Mouse (Mus musculus): Measurements from ENCODE around the gene Ccdc190. TPM values are rescaled to one million over a fixed set of nuclear protein-coding genes. Genes with fewer than 3 reads are reported as not detected.
A peak's percentile ranks its signal among the peaks of the same experiment; 100 is the strongest.

Gene Ccdc190
- total and polyA plus RNA-seq, 3 experiments, result not detected

- ATAC-seq (ENCODE audit: extremely low read depth, insufficient number of reproducible peaks, low FRiP score, poor library complexity, severe bottlenecking) (peak; percentile 55; the same call in 1 of the 2 replicates), DNase-seq (ENCODE audit: low spot score) (no peak)
- Histone ChIP-seq H3K27me3 (ENCODE audit: insufficient read depth, low read length) (peaks cover 3% of the 10 kb centered on the region; the same call in 1 of the 2 replicates), H3K9me3 (replicated peaks) (no peaks in the 10 kb centered on the region), H3K4me1 (ENCODE audit: insufficient read depth, low read depth, low read length) (no peaks in the 10 kb centered on the region; the same call in 1 of the 2 replicates), H3K4me3 (ENCODE audit: low read depth, low read length) (no peak overlapping the region), H3K36me3 (replicated peaks) (no peaks in the 10 kb centered on the region)
- TF ChIP-seq GATA2 (IDR thresholded peaks at IDR 0.05; ENCODE audit: borderline replicate concordance, low read depth, low read length), result no peak
- peak; percentile 39 for TF ChIP-seq CTCF (IDR thresholded peaks at IDR 0.05; ENCODE audit: low read depth, low read length)
Observed at GRCm38 (mm10) chr1:169921710-169922211, 6.7 kb upstream of the Ccdc190 start.

DNA sequence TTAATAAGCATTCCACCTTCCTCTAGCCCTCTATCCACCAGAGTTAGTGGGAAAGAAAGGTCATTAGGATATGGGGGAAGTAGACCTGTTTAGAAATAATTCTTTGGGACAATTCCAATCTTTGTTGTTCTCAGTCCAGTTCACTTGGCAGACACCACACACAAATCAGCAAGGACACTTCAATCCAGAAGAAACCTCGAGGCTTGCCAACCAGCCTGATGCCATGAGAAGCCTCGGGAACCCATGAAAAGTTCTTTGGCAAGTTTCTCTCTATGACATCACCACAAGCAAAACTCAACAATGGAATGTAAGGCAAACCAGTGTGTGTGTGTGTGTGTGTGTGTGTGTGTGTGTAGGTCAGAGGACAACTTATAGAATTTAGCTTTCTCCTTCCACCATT, 3.9 kb upstream of the Ccdc190 start:
- ATAC-seq (ENCODE audit: extremely low read depth, insufficient number of reproducible peaks, low FRiP score, poor library complexity, severe bottlenecking), result no peak
- Histone ChIP-seq H3K36me3 (replicated peaks) (no peaks in the 10 kb centered on the region), H3K27me3 (ENCODE audit: insufficient read depth, low read length) (peaks cover 3% of the 10 kb centered on the region; the same call in 1 of the 2 replicates)

GRCm38 (mm10) chr1:169927753-169928369, 587 bp upstream of the Ccdc190 start:
- no peak overlapping the region for H3K4me3 ChIP-seq (ENCODE audit: low read depth, low read length)
- ATAC-seq (ENCODE audit: extremely low read depth, insufficient number of reproducible peaks, low FRiP score, poor library complexity, severe bottlenecking) (no peak), DNase-seq (ENCODE audit: low spot score) (no peak)
- no peaks in the 10 kb centered on the region for H3K4me1 ChIP-seq (ENCODE audit: insufficient read depth, low read depth, low read length)
- H3K36me3 ChIP-seq (replicated peaks), result no peaks in the 10 kb centered on the region
- 0 out of 2 replicates have a peak, but pooled peaks cover 2% of the 10 kb centered on the region for H3K27me3 ChIP-seq (ENCODE audit: insufficient read depth, low read length)
- H3K9me3 ChIP-seq (replicated peaks), result no peaks in the 10 kb centered on the region
- TF ChIP-seq CTCF (IDR thresholded peaks at IDR 0.05; ENCODE audit: low read depth, low read length) (no peak), POLR2AphosphoS5 (IDR thresholded peaks at IDR 0.05; ENCODE audit: insufficient replicate concordance, low read depth, low read length) (no peak), TAL1 (conservative IDR thresholded peaks at IDR 0.05; ENCODE audit: low read depth, low read length) (no peak), GATA2 (IDR thresholded peaks at IDR 0.05; ENCODE audit: borderline replicate concordance, low read depth, low read length) (no peak), GATA1 (IDR thresholded peaks at IDR 0.05; ENCODE audit: borderline replicate concordance, low read length) (no peak)

More for the DNA sequence above, 3.9 kb upstream of the Ccdc190 start:
- Histone ChIP-seq H3K9me3 (replicated peaks) (no peaks in the 10 kb centered on the region), H3K4me1 (ENCODE audit: insufficient read depth, low read depth, low read length) (no peaks in the 10 kb centered on the region), H3K4me3 (ENCODE audit: low read depth, low read length) (no peak overlapping the region)
- no peak for TF ChIP-seq GATA1 (IDR thresholded peaks at IDR 0.05; ENCODE audit: borderline replicate concordance, low read length)
- no peak for TF ChIP-seq POLR2AphosphoS5 (IDR thresholded peaks at IDR 0.05; ENCODE audit: insufficient replicate concordance, low read depth, low read length)
- TF ChIP-seq GATA2 (IDR thresholded peaks at IDR 0.05; ENCODE audit: borderline replicate concordance, low read depth, low read length), result no peak
- TF ChIP-seq TAL1 (conservative IDR thresholded peaks at IDR 0.05; ENCODE audit: low read depth, low read length), result no peak
- TF ChIP-seq CTCF (IDR thresholded peaks at IDR 0.05; ENCODE audit: low read depth, low read length), result no peak
- no peak for DNase-seq (ENCODE audit: low spot score)

DNA sequence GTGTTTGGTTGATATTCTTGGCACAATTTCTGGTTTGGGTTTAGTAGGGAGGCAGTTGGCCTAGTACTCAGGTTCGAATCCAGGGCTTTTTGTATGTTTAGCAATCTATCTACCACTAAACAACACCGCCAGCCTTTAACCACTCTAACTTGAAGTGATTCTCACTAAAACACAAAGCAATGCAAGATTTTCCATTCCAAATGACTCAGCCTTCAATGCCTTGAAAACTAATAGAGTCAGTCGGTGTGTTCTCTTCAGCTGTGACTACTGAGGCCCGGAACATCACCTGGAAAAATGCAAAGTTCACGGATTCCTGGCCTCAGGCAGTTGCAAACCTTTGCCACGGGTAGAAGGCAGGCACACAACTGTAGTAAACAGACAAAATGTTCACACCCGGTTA, 3.2 kb downstream of the Ccdc190 start:
- Histone ChIP-seq H3K27me3 (ENCODE audit: insufficient read depth, low read length) (peaks cover 7% of the 10 kb centered on the region; the same call in 1 of the 2 replicates), H3K4me1 (ENCODE audit: insufficient read depth, low read depth, low read length) (no peaks in the 10 kb centered on the region), H3K9me3 (replicated peaks) (no peaks in the 10 kb centered on the region), H3K4me3 (ENCODE audit: low read depth, low read length) (no peak overlapping the region), H3K36me3 (replicated peaks) (no peaks in the 10 kb centered on the region)
- no peak for ATAC-seq (ENCODE audit: extremely low read depth, insufficient number of reproducible peaks, low FRiP score, poor library complexity, severe bottlenecking)
- no peak for TF ChIP-seq GATA1 (IDR thresholded peaks at IDR 0.05; ENCODE audit: borderline replicate concordance, low read length)
- no peak for DNase-seq (ENCODE audit: low spot score)

DNA sequence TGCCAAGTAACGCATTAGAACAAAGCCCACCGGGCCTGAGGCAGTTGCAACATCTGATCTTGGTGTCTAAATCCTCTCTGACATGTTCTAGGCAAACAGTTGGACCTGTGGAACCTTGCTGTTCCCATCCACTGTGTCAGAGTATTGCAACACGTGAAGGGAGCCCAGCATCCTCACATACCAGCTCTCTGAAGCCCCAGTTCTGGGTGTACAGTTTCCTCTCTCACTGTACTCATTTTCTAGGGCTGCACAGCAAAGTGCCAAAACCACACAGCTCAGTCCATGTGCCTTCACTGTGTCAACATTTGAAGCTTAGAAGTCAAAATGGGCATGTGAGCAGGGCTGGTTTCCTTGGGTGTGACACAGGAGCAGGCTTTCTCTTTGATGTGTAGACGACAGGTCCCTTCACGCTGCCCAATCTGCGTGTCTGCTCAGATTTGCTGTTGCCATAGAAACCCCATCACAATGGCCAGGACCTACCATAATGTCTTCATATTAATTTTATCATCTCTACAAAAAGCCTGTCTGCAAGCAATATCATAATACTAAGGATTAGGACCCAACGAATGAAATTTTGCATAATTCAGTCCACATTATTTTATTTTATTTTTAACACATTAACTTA, 3.8 kb downstream of the Ccdc190 start:
- Histone ChIP-seq H3K4me1 (ENCODE audit: insufficient read depth, low read depth, low read length) (no peaks in the 10 kb centered on the region), H3K9me3 (replicated peaks) (no peaks in the 10 kb centered on the region), H3K27me3 (ENCODE audit: insufficient read depth, low read length) (peaks cover 7% of the 10 kb centered on the region; the same call in 1 of the 2 replicates), H3K4me3 (ENCODE audit: low read depth, low read length) (no peak overlapping the region), H3K36me3 (replicated peaks) (no peaks in the 10 kb centered on the region)
- TF ChIP-seq GATA1 (IDR thresholded peaks at IDR 0.05; ENCODE audit: borderline replicate concordance, low read length) (no peak), GATA2 (IDR thresholded peaks at IDR 0.05; ENCODE audit: borderline replicate concordance, low read depth, low read length) (no peak), TAL1 (conservative IDR thresholded peaks at IDR 0.05; ENCODE audit: low read depth, low read length) (no peak), CTCF (IDR thresholded peaks at IDR 0.05; ENCODE audit: low read depth, low read length) (no peak), POLR2AphosphoS5 (IDR thresholded peaks at IDR 0.05; ENCODE audit: insufficient replicate concordance, low read depth, low read length) (no peak)
- ATAC-seq (ENCODE audit: extremely low read depth, insufficient number of reproducible peaks, low FRiP score, poor library complexity, severe bottlenecking) (no peak), DNase-seq (ENCODE audit: low spot score) (no peak)

DNA sequence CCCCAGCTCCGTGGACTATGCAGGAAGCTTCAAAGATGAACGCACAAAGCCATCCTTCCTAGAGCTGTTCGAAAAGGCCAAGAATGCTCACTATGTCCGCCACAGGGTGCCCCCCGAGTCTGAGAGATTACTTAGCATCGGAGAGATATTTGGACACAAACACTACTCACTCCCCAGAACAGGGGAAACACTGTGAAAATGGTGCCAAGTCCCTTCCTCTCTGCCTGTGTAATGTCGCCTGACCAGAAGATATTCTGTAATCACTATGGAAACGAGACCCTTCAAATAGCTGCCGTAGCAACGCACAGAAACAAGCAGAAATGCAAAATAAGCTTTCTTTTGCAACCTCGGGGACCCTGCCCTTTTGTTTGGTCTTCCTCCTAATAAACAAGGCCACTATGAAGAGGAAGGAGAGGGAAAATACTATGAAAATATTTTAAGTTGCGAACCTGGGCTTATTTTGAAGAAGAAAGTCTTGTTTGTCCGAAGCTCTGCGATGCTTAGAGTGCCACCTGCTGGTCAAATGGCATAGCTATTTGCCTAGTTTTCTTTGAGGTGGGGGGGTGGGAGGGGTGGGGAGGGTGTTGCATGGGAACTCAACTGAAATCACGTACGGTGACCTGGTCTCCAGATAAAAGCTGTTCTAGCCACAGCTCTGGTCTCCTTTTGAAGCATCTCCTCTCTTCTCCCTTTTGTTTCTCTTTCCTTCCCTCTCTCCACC, 5.7 kb downstream of the Ccdc190 start:
- DNase-seq (ENCODE audit: low spot score), result no peak
- H3K27me3 ChIP-seq (ENCODE audit: insufficient read depth, low read length), result peaks cover 7% of the 10 kb centered on the region; the same call in 1 of the 2 replicates
- H3K4me3 ChIP-seq (ENCODE audit: low read depth, low read length), result no peak overlapping the region
- H3K36me3 ChIP-seq (replicated peaks), result no peaks in the 10 kb centered on the region
- no peaks in the 10 kb centered on the region for H3K9me3 ChIP-seq (replicated peaks)
- TF ChIP-seq GATA2 (IDR thresholded peaks at IDR 0.05; ENCODE audit: borderline replicate concordance, low read depth, low read length), result no peak
- TF ChIP-seq CTCF (IDR thresholded peaks at IDR 0.05; ENCODE audit: low read depth, low read length), result no peak
- no peak for TF ChIP-seq TAL1 (conservative IDR thresholded peaks at IDR 0.05; ENCODE audit: low read depth, low read length)
- no peak for TF ChIP-seq POLR2AphosphoS5 (IDR thresholded peaks at IDR 0.05; ENCODE audit: insufficient replicate concordance, low read depth, low read length)
- TF ChIP-seq GATA1 (IDR thresholded peaks at IDR 0.05; ENCODE audit: borderline replicate concordance, low read length), result no peak
- ATAC-seq (ENCODE audit: extremely low read depth, insufficient number of reproducible peaks, low FRiP score, poor library complexity, severe bottlenecking), result no peak
- H3K4me1 ChIP-seq (ENCODE audit: insufficient read depth, low read depth, low read length), result no peaks in the 10 kb centered on the region
